Mouse (Mus musculus): Measurements from ENCODE around the gene Polr2c.

GRCm38 (mm10) chr8:94907591-94908300 lies 50.5 kb downstream of the Polr2c start:
- TF ChIP-seq CTCF (IDR thresholded peaks at IDR 0.05; ENCODE audit: borderline replicate concordance, insufficient read depth, low read depth, low read length) (no peak), POLR2A (IDR thresholded peaks at IDR 0.05; ENCODE audit: borderline replicate concordance, insufficient read depth, low read length) (no peak)
